Mouse (Mus musculus): ENCODE data around the gene Tedc2. TPM values are rescaled to one million over a fixed set of nuclear protein-coding genes. Genes with fewer than 3 reads are reported as not detected.

Gene Tedc2
- polyA plus RNA-seq, 1 experiment, result 7.5 TPM

DNA sequence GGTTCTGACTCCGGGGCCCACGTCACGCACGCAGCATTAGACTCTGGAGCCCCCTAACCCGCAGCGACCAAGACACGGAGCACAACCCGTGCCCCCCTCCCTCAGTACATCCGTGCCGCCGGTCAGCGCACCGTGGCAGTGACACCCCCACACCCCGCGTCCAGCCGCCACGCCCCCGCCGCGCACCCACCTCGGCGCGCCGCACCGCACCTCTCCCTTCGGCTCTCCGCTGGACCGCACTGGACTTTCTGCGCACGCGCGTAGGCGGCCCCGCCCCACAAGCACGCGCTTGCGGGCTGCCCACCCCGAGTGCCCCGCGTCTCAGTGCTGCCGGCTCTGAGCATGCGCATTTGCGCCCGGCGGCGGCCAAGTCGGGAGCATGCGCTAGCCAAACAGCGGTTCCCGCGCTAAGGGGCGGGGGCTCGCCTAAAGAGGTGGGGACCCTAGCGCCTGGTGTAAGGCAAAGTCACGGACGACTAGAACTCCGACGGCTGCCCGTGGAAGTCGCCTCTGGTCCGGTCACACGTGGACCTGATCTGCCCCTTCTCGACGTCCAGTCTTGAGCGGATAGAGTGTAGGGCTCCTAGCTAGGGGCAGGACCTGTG lies 15.3 kb downstream of the Tedc2 start, which contains the start of gene Tbc1d24:
TSS of gene Tbc1d24 (minus strand) at position 279 of the 605 bp plus-strand sequence.
- peaks cover 19% of the 10 kb centered on the region for H3K27me3 ChIP-seq (ENCODE audit: control insufficient read depth, insufficient read depth, low read length)
- no peak for TF ChIP-seq POLR2A (IDR thresholded peaks at IDR 0.05; ENCODE audit: low read depth, low read length)
- H3K4me3 ChIP-seq (ENCODE audit: extremely low read depth, insufficient read depth, insufficient read length), result peak within 1 kb of the TSS; percentile 60
- DNase-seq (ENCODE audit: low read depth in 1 of 2, low spot score in 2 of 2), result peak; percentile 54 to 80
- peaks cover 21% of the 10 kb centered on the region for H3K4me1 ChIP-seq (ENCODE audit: control insufficient read depth, insufficient read depth, insufficient read length)
- H3K36me3 ChIP-seq (ENCODE audit: control insufficient read depth, insufficient read depth, low read length), result no peaks in the 10 kb centered on the region
- no peak within 1 kb of the TSS for H3K27ac ChIP-seq (ENCODE audit: insufficient read depth, low read length)
- under 1% methylated on average over 57 of the region's 65 CpGs for WGBS

- H3K36me3 ChIP-seq (ENCODE audit: control insufficient read depth, insufficient read depth, low read length), result no peaks in the 10 kb centered on the region
- TF ChIP-seq POLR2A (IDR thresholded peaks at IDR 0.05; ENCODE audit: low read depth, low read length) (no peak), CTCF (IDR thresholded peaks at IDR 0.05; ENCODE audit: extremely low read depth, insufficient read depth, insufficient read length, insufficient replicate concordance) (no peak)
- no peak overlapping the region for H3K27ac ChIP-seq (ENCODE audit: insufficient read depth, low read length)
- peak overlapping the region; percentile 60; the same call in 1 of the 2 replicates for H3K4me3 ChIP-seq (ENCODE audit: extremely low read depth, insufficient read depth, insufficient read length)
- H3K27me3 ChIP-seq (ENCODE audit: control insufficient read depth, insufficient read depth, low read length), result peaks cover 19% of the 10 kb centered on the region
- 6% methylated on average over 7 of the region's 7 CpGs for WGBS
- H3K4me1 ChIP-seq (ENCODE audit: control insufficient read depth, insufficient read depth, insufficient read length), result peaks cover 21% of the 10 kb centered on the region
- DNase-seq (ENCODE audit: low read depth in 1 of 2, low spot score in 2 of 2), result no peak
Observed at GRCm38 (mm10) chr17:24204846-24205245, 15.8 kb downstream of the Tedc2 start.

GRCm38 (mm10) chr17:24203611-24204534 lies 16.8 kb downstream of the Tedc2 start:
- TF ChIP-seq POLR2A (IDR thresholded peaks at IDR 0.05; ENCODE audit: low read depth, low read length) (no peak), CTCF (IDR thresholded peaks at IDR 0.05; ENCODE audit: extremely low read depth, insufficient read depth, insufficient read length, insufficient replicate concordance) (no peak)
- H3K27me3 ChIP-seq (ENCODE audit: control insufficient read depth, insufficient read depth, low read length), result peaks cover 12% of the 10 kb centered on the region
- H3K27ac ChIP-seq (ENCODE audit: insufficient read depth, low read length), result no peak overlapping the region
- H3K36me3 ChIP-seq (ENCODE audit: control insufficient read depth, insufficient read depth, low read length), result no peaks in the 10 kb centered on the region
- 91% methylated on average over 3 of the region's 3 CpGs for WGBS
- H3K4me3 ChIP-seq (ENCODE audit: extremely low read depth, insufficient read depth, insufficient read length), result no peak overlapping the region
- H3K4me1 ChIP-seq (ENCODE audit: control insufficient read depth, insufficient read depth, insufficient read length), result peaks cover 19% of the 10 kb centered on the region
- DNase-seq (ENCODE audit: low read depth in 1 of 2, low spot score in 2 of 2), result no peak

DNA sequence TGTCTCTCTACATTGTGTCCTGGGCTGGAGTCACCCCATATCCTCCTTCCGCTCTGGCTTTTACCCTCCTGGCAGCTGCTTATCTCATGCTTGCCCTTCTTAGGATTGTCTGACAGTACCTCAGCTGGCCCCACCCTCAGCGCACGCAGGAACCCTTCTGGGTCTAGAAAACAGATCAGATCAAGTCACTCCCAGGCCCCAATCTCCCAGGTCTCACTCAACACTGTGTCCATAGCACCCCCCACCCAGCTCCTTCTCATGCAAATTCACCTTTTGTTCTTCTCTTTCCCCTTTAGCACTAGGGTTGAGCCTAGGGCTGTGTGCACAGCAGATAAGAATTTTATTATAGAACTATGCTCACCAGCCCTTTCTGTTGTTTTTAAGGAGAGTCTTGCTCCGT lies 17.6 kb downstream of the Tedc2 start:
- no peak overlapping the region for H3K27ac ChIP-seq (ENCODE audit: insufficient read depth, low read length)
- H3K27me3 ChIP-seq (ENCODE audit: control insufficient read depth, insufficient read depth, low read length), result peaks cover 10% of the 10 kb centered on the region
- H3K4me3 ChIP-seq (ENCODE audit: extremely low read depth, insufficient read depth, insufficient read length), result no peak overlapping the region
- H3K4me1 ChIP-seq (ENCODE audit: control insufficient read depth, insufficient read depth, insufficient read length), result peaks cover 15% of the 10 kb centered on the region
- H3K36me3 ChIP-seq (ENCODE audit: control insufficient read depth, insufficient read depth, low read length), result no peaks in the 10 kb centered on the region
- no peak for TF ChIP-seq POLR2A (IDR thresholded peaks at IDR 0.05; ENCODE audit: low read depth, low read length)
- 87% methylated on average over 4 of the region's 4 CpGs for WGBS
- no peak for DNase-seq (ENCODE audit: low read depth in 1 of 2, low spot score in 2 of 2)

DNA sequence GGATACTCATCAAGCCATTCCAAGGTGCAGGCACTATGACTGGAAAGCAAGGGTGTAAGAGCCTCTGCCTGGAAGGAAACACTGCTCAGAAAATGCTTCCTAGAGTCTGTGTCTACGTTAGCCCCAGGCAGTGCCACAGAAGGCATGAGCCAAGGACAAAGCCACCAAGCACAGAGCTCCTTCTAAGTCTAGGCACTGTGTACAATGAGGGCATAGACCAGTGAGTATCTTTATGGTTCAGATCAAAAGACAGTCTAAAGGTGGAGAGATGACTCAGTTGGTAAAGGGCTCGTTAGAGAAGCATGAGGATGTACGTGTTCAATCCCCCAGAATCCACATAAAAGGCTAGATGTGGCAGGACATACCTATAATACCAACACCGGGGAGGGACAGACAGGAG lies 19.6 kb downstream of the Tedc2 start:
- H3K4me3 ChIP-seq (ENCODE audit: extremely low read depth, insufficient read depth, insufficient read length), result no peak overlapping the region
- H3K36me3 ChIP-seq (ENCODE audit: control insufficient read depth, insufficient read depth, low read length), result no peaks in the 10 kb centered on the region
- H3K27ac ChIP-seq (ENCODE audit: insufficient read depth, low read length), result no peak overlapping the region
- H3K27me3 ChIP-seq (ENCODE audit: control insufficient read depth, insufficient read depth, low read length), result no peaks in the 10 kb centered on the region
- WGBS, result 82% methylated on average over 4 of the region's 4 CpGs
- no peak for DNase-seq (ENCODE audit: low read depth in 1 of 2, low spot score in 2 of 2)
- peaks cover 6% of the 10 kb centered on the region; the same call in 1 of the 2 replicates for H3K4me1 ChIP-seq (ENCODE audit: control insufficient read depth, insufficient read depth, insufficient read length)
- TF ChIP-seq POLR2A (IDR thresholded peaks at IDR 0.05; ENCODE audit: low read depth, low read length) (no peak), CTCF (IDR thresholded peaks at IDR 0.05; ENCODE audit: extremely low read depth, insufficient read depth, insufficient read length, insufficient replicate concordance) (no peak)

GRCm38 (mm10) chr17:24199741-24200140 lies 20.9 kb downstream of the Tedc2 start:
- Histone ChIP-seq H3K27me3 (ENCODE audit: control insufficient read depth, insufficient read depth, low read length) (no peaks in the 10 kb centered on the region), H3K4me3 (ENCODE audit: extremely low read depth, insufficient read depth, insufficient read length) (no peak overlapping the region), H3K27ac (ENCODE audit: insufficient read depth, low read length) (no peak overlapping the region), H3K36me3 (ENCODE audit: control insufficient read depth, insufficient read depth, low read length) (no peaks in the 10 kb centered on the region), H3K4me1 (ENCODE audit: control insufficient read depth, insufficient read depth, insufficient read length) (no peaks in the 10 kb centered on the region)
- no peak for TF ChIP-seq CTCF (IDR thresholded peaks at IDR 0.05; ENCODE audit: extremely low read depth, insufficient read depth, insufficient read length, insufficient replicate concordance)
- TF ChIP-seq POLR2A (IDR thresholded peaks at IDR 0.05; ENCODE audit: low read depth, low read length), result no peak
- no peak for DNase-seq (ENCODE audit: low read depth in 1 of 2, low spot score in 2 of 2)
- WGBS, result 75% methylated on average over 4 of the region's 4 CpGs

DNA sequence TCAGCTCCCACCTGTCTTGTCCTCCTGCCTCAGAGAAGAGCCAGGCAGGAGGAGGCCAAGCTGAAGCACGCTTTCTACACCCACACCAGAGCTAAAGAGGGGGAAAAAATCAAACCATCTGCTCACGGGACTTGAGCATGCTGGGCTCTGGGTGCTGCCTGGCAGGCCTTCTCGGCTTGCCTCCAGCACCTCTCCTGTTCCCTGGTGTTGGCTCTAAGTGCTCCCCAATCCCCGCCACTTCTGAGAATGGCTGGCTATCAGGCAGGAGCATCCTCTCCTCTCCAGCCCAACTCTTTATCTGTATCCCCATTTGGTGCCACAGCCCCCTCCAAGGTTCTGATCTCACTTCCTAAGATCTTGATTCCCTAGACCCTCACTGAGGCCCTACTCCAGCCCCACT lies 21.4 kb downstream of the Tedc2 start:
- no peak for DNase-seq (ENCODE audit: low read depth in 1 of 2, low spot score in 2 of 2)
- TF ChIP-seq CTCF (IDR thresholded peaks at IDR 0.05; ENCODE audit: extremely low read depth, insufficient read depth, insufficient read length, insufficient replicate concordance) (no peak), POLR2A (IDR thresholded peaks at IDR 0.05; ENCODE audit: low read depth, low read length) (no peak)
- H3K27me3 ChIP-seq (ENCODE audit: control insufficient read depth, insufficient read depth, low read length), result no peaks in the 10 kb centered on the region
- H3K4me3 ChIP-seq (ENCODE audit: extremely low read depth, insufficient read depth, insufficient read length), result no peak overlapping the region
- H3K27ac ChIP-seq (ENCODE audit: insufficient read depth, low read length), result no peak overlapping the region
- no peaks in the 10 kb centered on the region for H3K36me3 ChIP-seq (ENCODE audit: control insufficient read depth, insufficient read depth, low read length)
- WGBS, result 91% methylated on average over 4 of the region's 4 CpGs
- no peaks in the 10 kb centered on the region for H3K4me1 ChIP-seq (ENCODE audit: control insufficient read depth, insufficient read depth, insufficient read length)
